Mouse (Mus musculus) heart, adult 11 months (tissue): ENCODE data around the gene Galnt7.
A peak's percentile ranks its signal among the peaks of the same experiment; 100 is the strongest.

Source experiments
- DNase-seq: peaks from one replicate; pipeline ENCODE4 v3.0.0; 2022

The Galnt7 gene

GRCm38 (mm10) chr8:57491873-57492272, 161.0 kb downstream of the Galnt7 start:
- DNase-seq, result no peak

GRCm38 (mm10) chr8:57489896-57490295, 162.9 kb downstream of the Galnt7 start:
- DNase-seq, result no peak

- no peak for DNase-seq
Observed at GRCm38 (mm10) chr8:57489366-57489765, 163.5 kb downstream of the Galnt7 start.

GRCm38 (mm10) chr8:57488312-57488765, 164.5 kb downstream of the Galnt7 start:
- peak; percentile 97 for DNase-seq

GRCm38 (mm10) chr8:57487441-57488155, 165.2 kb downstream of the Galnt7 start, which contains the start of gene Sap30:
TSS of gene Sap30 (minus strand) at chr8:57487860.
- peak; percentile 100 for DNase-seq

GRCm38 (mm10) chr8:57486491-57487440, 166.1 kb downstream of the Galnt7 start:
- peak; percentile 97 for DNase-seq

- no peak for DNase-seq
Observed at GRCm38 (mm10) chr8:57480606-57481005, 172.2 kb downstream of the Galnt7 start.

GRCm38 (mm10) chr8:57479700-57480099, 173.1 kb downstream of the Galnt7 start:
- no peak for DNase-seq

- DNase-seq, result no peak
Observed at GRCm38 (mm10) chr8:57478406-57478805, 174.4 kb downstream of the Galnt7 start.
